Mouse (Mus musculus) gastrocnemius, postnatal 25 days (tissue): Measurements from ENCODE around the gene Tsg101. TPM values are rescaled to one million over a fixed set of nuclear protein-coding genes. Genes with fewer than 3 reads are reported as not detected.

Experiments
- total RNA-seq, 2 experiments: library from RNA; stranded (reverse); gene quantifications; 1 replicate in 1 of 2; 2 replicates in 1 of 2; pipeline ENCODE4 v1.2.3; 2021

Tsg101 gene
- total RNA-seq, 2 experiments from 2014 or later = 42.0 to 46.9 TPM

Other genes starting within 250 kb of the Tsg101 start
- gene Tph1, start 247.4 kb downstream of the Tsg101 start, total RNA-seq = 1 to 10 TPM in 1 of 2 experiments, under 1 TPM in 1; 0.88 to 1.0 TPM
- 1 to 10 TPM; 2.7 TPM for gene Saal1, start 209.3 kb downstream of the Tsg101 start, total RNA-seq
- not detected for gene Saa3, start 204.3 kb downstream of the Tsg101 start, total RNA-seq
- gene Saa4, start 187.4 kb downstream of the Tsg101 start, total RNA-seq = not detected
- gene Saa1, start 177.0 kb downstream of the Tsg101 start, total RNA-seq = not detected
- not detected for gene Saa2, start 168.2 kb downstream of the Tsg101 start, total RNA-seq
- 10 to 100 TPM in 1 of 2 experiments, 1 to 10 TPM in 1; 9.8 to 10.9 TPM for gene Hps5, start 123.9 kb downstream of the Tsg101 start, total RNA-seq
- 10 to 100 TPM; 13.0 to 15.3 TPM for gene Gtf2h1, start 123.9 kb downstream of the Tsg101 start, total RNA-seq
- 1,000 to 10,000 TPM; 2,738 to 2,745 TPM for gene Ldha, start 78.5 kb downstream of the Tsg101 start, total RNA-seq
- not detected for gene Ldhc, start 58.8 kb downstream of the Tsg101 start, total RNA-seq
- 1 to 10 TPM; 7.0 to 8.8 TPM for gene Uevld, start 38.6 kb upstream of the Tsg101 start, total RNA-seq
- gene Gm9999, start 63.6 kb upstream of the Tsg101 start, total RNA-seq = not detected
- 1 to 10 TPM; 4.7 to 4.8 TPM for gene Spty2d1, start 88.4 kb upstream of the Tsg101 start, total RNA-seq
- gene Tmem86a, start 130.6 kb upstream of the Tsg101 start, total RNA-seq = 1 to 10 TPM; 4.6 to 5.2 TPM
- gene Ptpn5, start 213.7 kb upstream of the Tsg101 start, total RNA-seq = not detected